Mouse (Mus musculus) kidney, adult 2 months (tissue): Measurements from ENCODE around the gene Telo2.
"Not testable (repeated sequence)": the region's sequence is repeated elsewhere in the genome, so short reads cannot be mapped to it uniquely, and the experiment has no call there.

Experiments used
- CTCF ChIP-seq: fragments of 200-500 bp; conservative IDR thresholded peaks from 2 replicates; pipeline ENCODE4 v1.5.1; 2011; ENCODE audit warnings: low read depth, mild to moderate bottlenecking, control low read depth, low read length, moderate library complexity, mixed read lengths; ENCODE audit not compliant: insufficient read depth, insufficient read length
- POLR2A ChIP-seq: fragments of 200-500 bp; IDR thresholded peaks from one replicate; pipeline ENCODE4 v1.6.1; 2011; ENCODE audit warnings: low read depth, low read length, control low read depth

GRCm38 (mm10) chr17:25125442-25126060 is 9.8 kb upstream of the Telo2 start:
- TF ChIP-seq CTCF, POLR2A: not testable (repeated sequence)
